Mouse (Mus musculus) forebrain, embryonic 11.5 days (tissue): ENCODE measurements around the gene Shisa8. TPM values are rescaled to one million over a fixed set of nuclear protein-coding genes. Genes with fewer than 3 reads are reported as not detected.

Experiments used
- ATAC-seq: fragments of 200-750 bp; cut with Nextera tagmentation; replicated peaks from 2 replicates; pipeline ENCODE4 v1.8.0; 2017; ENCODE audit warnings: moderate TSS enrichment; ENCODE audit not compliant: low FRiP score
- DNase-seq: peaks from one replicate; pipeline ENCODE4 v3.0.0-alpha.2; 2017; ENCODE audit warnings: low spot score
- H3K27ac ChIP-seq: fragments of 300-500 bp; sonication (generic); 2 replicates; pipeline ENCODE4 v1.5.1; 2014; ENCODE audit warnings: low read depth, low read length
- H3K27me3 ChIP-seq: fragments of 300-500 bp; sonication (generic); 2 replicates; pipeline ENCODE4 v1.6.1; 2014; ENCODE audit warnings: mild to moderate bottlenecking, low read length, mixed read lengths; ENCODE audit not compliant: control insufficient read depth, insufficient read depth
- H3K36me3 ChIP-seq: fragments of 300-500 bp; sonication (generic); 2 replicates; pipeline ENCODE4 v1.6.1; 2014; ENCODE audit warnings: mild to moderate bottlenecking, low read length, moderate library complexity, mixed read lengths; ENCODE audit not compliant: control insufficient read depth, insufficient read depth
- H3K4me1 ChIP-seq: fragments of 300-500 bp; sonication (generic); replicated peaks from 2 replicates; pipeline ENCODE4 v1.6.1; 2014; ENCODE audit warnings: low read length, mixed read lengths; ENCODE audit not compliant: control insufficient read depth, insufficient read depth
- H3K4me2 ChIP-seq: fragments of 300-500 bp; sonication (generic); 2 replicates; pipeline ENCODE4 v1.6.1; 2014; ENCODE audit warnings: low read depth, mild to moderate bottlenecking, low read length, moderate library complexity, mixed read lengths; ENCODE audit not compliant: severe bottlenecking
- H3K4me3 ChIP-seq: fragments of 300-500 bp; sonication (generic); 2 replicates; pipeline ENCODE4 v1.5.1; 2014; ENCODE audit warnings: low read depth, low read length
- H3K9ac ChIP-seq: fragments of 300-500 bp; sonication (generic); 2 replicates; pipeline ENCODE4 v1.6.1; 2014; ENCODE audit warnings: low read length
- H3K9me3 ChIP-seq: fragments of 300-500 bp; sonication (generic); 2 replicates; pipeline ENCODE4 v1.6.1; 2016; ENCODE audit warnings: low read length, mixed read lengths; ENCODE audit not compliant: control insufficient read depth
- WGBS: fragments of 180-500 bp; shearing (Covaris S2); extraction: QIAGEN DNeasy Blood & Tissue Kit; methylation state at CpG from one replicate; pipeline ENCODE4 v1.1.7; 2014; 5-methylcytosine and 5-hydroxymethylcytosine counted together
- polyA plus RNA-seq: library from polyadenylated mRNA; unstranded; fragments of >200 nt; fragmentation: Nextera tagmentation; extraction: Ambion mirVana; gene quantifications from 2 replicates; pipeline ENCODE4 v1.2.1, GENCODE M21; 2014

Gene Shisa8
- polyA plus RNA-seq, 1 experiment from 2014 or later, result 1.2 TPM

DNA sequence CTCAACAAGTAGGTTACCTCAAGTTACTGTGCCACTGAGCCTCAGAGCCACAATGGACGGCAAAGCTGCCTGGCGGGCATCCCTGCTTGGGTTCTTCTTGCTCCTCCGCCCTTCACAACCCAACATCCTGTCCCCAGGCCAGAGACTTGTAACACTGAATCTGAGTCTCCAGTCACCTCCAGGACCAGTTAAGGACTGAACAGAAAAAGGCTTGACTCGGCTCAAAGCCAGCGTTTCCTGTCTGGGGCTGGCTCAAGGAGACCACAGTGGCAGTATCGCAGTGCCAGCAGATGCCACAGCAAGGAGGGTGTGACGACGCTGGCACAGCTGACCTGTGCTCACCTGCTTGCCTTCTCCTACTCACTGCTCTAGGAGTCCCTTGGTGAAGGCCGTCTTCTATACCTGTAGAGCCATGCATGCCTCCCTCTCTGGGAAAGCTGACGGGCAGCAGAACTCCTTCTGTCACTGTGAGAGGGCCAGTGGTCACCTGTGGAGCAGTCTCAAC is 15.3 kb downstream of the Shisa8 start:
- ATAC-seq (no peak), DNase-seq (no peak)
- H3K27ac ChIP-seq, result no peak overlapping the region
- WGBS, result 94% methylated on average over 10 of the region's 10 CpGs
- H3K9ac ChIP-seq, result no peak overlapping the region
- no peak overlapping the region for H3K4me2 ChIP-seq
- H3K27me3 ChIP-seq, result no peaks in the 10 kb centered on the region
- H3K36me3 ChIP-seq, result peaks cover 57% of the 10 kb centered on the region
- no peak overlapping the region for H3K4me3 ChIP-seq
- H3K4me1 ChIP-seq, result no peaks in the 10 kb centered on the region
- no peaks in the 10 kb centered on the region for H3K9me3 ChIP-seq

DNA sequence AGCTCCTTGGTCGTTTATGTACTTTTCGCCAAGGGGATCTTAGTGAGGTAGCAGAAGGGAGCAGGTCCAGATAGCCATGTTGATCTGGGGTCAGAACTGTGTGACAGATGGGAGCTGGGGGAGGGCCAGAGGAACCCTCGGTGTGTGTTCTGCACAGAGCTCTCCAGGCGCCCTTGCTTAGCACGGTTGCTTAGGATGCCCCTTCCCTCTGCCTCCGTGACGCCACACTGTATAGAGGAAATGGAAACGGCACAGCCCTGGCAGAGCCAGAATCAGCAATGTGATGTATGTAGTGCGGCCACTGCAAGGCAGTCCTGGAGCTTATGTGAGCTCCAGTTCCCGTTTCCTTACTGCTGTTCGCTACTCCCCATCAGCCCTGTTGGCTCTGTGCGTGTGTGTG is 16.3 kb downstream of the Shisa8 start:
- no peak overlapping the region for H3K27ac ChIP-seq
- 90% methylated on average over 12 of the region's 12 CpGs for WGBS
- H3K4me1 ChIP-seq, result no peaks in the 10 kb centered on the region
- no peak for DNase-seq
- H3K9me3 ChIP-seq, result no peaks in the 10 kb centered on the region
- H3K27me3 ChIP-seq, result no peaks in the 10 kb centered on the region
- no peak for ATAC-seq
- peaks cover 51% of the 10 kb centered on the region for H3K36me3 ChIP-seq
- H3K4me3 ChIP-seq, result no peak overlapping the region
- no peak overlapping the region for H3K9ac ChIP-seq
- no peak overlapping the region for H3K4me2 ChIP-seq

DNA sequence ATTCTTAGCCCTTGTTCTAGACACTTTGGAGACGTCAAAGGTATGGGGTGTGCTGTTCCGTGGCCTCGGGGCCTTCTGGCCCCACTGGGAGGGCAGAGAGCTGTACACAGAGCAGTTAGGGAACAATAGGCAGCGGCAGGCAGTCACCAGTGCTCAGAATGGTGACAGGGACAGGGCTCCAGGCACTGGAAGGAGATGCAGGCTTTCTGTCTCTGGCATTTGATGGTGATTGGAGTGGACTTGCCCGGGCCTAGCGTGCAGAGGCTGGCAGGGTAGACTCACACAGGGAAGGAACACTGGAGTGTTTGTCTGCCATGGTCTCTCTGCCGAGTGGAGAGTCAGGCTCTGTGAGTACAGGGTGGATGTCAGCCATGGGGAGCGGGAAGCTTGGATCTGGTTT is 20.0 kb downstream of the Shisa8 start:
- H3K9ac ChIP-seq, result no peak overlapping the region
- H3K36me3 ChIP-seq, result peaks cover 38% of the 10 kb centered on the region
- H3K4me3 ChIP-seq, result no peak overlapping the region
- H3K27me3 ChIP-seq, result no peaks in the 10 kb centered on the region
- WGBS, result 85% methylated on average over 8 of the region's 8 CpGs
- no peak overlapping the region for H3K27ac ChIP-seq
- ATAC-seq, result no peak
- H3K9me3 ChIP-seq, result no peaks in the 10 kb centered on the region
- H3K4me1 ChIP-seq, result no peaks in the 10 kb centered on the region
- no peak overlapping the region for H3K4me2 ChIP-seq
- DNase-seq, result no peak

DNA sequence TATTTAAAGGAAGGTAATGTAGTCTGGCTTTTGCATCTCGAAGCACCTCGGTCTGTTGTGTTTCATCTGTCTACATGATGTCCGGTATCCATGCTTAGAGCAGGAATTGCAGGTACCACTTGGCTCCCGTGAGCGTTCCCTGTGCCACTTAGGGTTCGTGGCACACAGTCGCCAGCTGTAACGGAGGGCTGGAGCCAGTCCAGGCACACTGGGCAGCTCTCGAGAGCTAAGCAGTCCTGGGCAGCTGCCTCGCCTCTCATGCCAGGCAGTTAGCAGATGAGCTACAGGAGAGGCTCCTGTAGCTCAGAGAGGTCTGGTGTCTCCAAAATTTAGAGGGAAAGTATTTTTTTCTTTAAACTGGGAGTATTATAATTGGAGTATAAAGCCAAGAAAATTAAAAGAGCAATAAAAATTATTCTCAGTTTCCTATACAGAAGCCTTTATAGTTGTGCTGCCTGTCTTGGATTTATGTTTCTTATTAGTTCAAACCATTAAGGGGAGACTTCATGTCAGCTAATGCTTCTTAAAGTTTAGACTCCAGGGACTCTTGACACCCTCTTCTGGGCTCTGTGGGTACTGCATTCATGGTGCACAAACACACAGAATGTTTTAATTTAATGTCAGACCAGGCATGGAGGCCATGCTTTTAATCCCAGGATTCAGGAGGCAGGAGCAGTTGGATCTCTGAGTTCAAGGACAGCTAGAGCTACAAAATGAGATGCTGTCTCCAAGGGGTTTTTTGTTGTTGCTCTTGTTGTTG is 24.0 kb downstream of the Shisa8 start:
- H3K4me3 ChIP-seq, result no peak overlapping the region
- no peak overlapping the region for H3K27ac ChIP-seq
- 95% methylated on average over 10 of the region's 10 CpGs for WGBS
- H3K9me3 ChIP-seq, result no peaks in the 10 kb centered on the region
- no peaks in the 10 kb centered on the region for H3K4me1 ChIP-seq
- H3K4me2 ChIP-seq, result no peak overlapping the region
- H3K9ac ChIP-seq, result no peak overlapping the region
- ATAC-seq, result no peak
- peaks cover 37% of the 10 kb centered on the region for H3K36me3 ChIP-seq
- no peaks in the 10 kb centered on the region for H3K27me3 ChIP-seq
- DNase-seq, result no peak

DNA sequence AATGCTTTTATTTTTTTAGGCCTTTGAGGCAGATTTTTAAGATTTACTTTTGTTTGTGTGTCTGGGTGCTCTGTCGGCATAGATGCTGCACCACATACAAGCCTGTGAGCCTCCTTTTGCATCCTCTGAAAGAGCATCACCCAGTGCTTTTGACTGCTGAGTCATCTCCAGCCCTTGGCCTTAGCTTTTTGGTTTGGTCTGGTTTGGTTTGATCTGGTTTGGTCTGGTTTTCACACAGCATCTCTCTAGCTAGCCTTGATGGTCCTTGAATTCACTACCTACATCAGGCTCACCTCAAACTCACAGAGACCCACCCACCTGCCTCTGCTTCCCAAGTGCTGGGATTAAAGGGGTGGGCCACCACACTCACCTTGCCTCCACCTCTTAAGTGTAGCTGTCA is 24.7 kb downstream of the Shisa8 start:
- Histone ChIP-seq H3K9ac (no peak overlapping the region), H3K4me3 (no peak overlapping the region), H3K4me2 (no peak overlapping the region), H3K27me3 (no peaks in the 10 kb centered on the region), H3K9me3 (no peaks in the 10 kb centered on the region), H3K4me1 (no peaks in the 10 kb centered on the region), H3K36me3 (peaks cover 39% of the 10 kb centered on the region), H3K27ac (no peak overlapping the region)
- DNase-seq (no peak), ATAC-seq (no peak)
- WGBS, result 87% methylated on average over 1 of the region's 1 CpGs

DNA sequence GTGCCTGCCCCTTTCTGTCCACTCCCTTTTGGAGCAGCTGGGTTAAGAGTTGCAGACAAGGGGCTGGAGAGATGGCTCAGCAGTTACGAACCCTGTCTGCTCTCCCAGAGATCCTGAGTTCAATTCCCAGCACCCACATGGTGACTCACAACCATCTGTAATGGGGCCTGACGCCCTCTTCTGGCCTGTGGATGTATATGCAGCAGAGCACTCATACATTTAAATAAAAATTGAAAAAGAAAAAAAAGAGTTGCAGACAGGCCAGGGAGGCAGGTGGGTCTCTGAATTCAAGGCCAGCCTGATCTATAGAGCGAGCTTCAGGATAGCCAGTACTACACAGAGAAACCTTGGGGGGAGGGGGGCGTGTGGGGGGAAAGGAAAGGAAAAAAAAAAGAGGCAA is 25.2 kb downstream of the Shisa8 start:
- Histone ChIP-seq H3K9me3 (no peaks in the 10 kb centered on the region; the same call in 1 of the 2 replicates), H3K36me3 (peaks cover 42% of the 10 kb centered on the region), H3K27me3 (no peaks in the 10 kb centered on the region), H3K4me3 (no peak overlapping the region), H3K27ac (no peak overlapping the region), H3K4me1 (no peaks in the 10 kb centered on the region), H3K4me2 (no peak overlapping the region), H3K9ac (no peak overlapping the region)
- ATAC-seq (no peak), DNase-seq (no peak)
- 91% methylated on average over 4 of the region's 4 CpGs for WGBS

DNA sequence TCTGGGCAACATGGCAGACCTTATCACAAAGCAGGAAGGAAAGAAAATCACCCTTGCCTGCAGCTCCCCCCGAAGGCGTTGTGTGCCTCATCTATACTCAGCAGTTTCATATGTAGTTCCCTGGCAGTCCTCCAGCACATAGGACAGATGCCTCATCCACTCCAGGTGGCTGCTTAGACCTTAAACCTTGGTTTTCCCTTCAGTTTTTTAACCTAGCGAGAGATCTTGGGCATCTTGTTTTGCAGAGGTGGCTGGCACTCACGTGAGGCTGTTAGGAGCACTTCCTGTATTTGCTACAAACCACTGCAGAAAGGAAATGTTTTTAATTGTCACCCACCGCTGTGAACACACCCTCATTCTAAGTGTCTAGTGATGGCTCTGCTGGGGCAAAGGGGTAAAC is 25.7 kb downstream of the Shisa8 start:
- no peak overlapping the region for H3K9ac ChIP-seq
- H3K4me1 ChIP-seq, result no peaks in the 10 kb centered on the region
- WGBS, result 96% methylated on average over 5 of the region's 5 CpGs
- no peak for ATAC-seq
- H3K4me2 ChIP-seq, result no peak overlapping the region
- peaks cover 4% of the 10 kb centered on the region; the same call in 1 of the 2 replicates for H3K9me3 ChIP-seq
- H3K27me3 ChIP-seq, result no peaks in the 10 kb centered on the region
- no peak overlapping the region for H3K4me3 ChIP-seq
- peaks cover 46% of the 10 kb centered on the region for H3K36me3 ChIP-seq
- H3K27ac ChIP-seq, result no peak overlapping the region
- no peak for DNase-seq

DNA sequence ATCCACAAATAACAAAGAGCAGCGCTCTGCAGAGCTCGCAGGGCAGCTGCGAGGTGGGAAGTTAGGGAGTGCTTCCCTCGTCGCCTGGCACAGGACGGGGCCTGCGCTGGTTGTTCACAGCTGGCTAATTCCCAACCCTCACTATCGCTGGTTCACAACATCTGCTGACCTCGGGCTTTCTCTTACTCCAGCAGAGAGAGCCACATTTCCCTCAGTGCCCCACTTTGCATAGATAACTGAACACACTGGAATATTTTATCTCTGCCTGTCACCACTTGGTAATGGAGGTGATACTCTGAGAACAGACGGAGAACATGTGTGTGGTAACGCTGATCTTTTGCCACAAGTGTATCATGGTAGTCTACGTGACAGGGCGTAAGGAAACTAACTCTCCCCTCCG is 26.5 kb downstream of the Shisa8 start:
- DNase-seq, result no peak
- peaks cover 8% of the 10 kb centered on the region; the same call in 1 of the 2 replicates for H3K9me3 ChIP-seq
- H3K27me3 ChIP-seq, result no peaks in the 10 kb centered on the region
- ATAC-seq, result no peak
- no peaks in the 10 kb centered on the region for H3K4me1 ChIP-seq
- 89% methylated on average over 14 of the region's 14 CpGs for WGBS
- no peak overlapping the region for H3K4me2 ChIP-seq
- no peak overlapping the region for H3K4me3 ChIP-seq
- H3K27ac ChIP-seq, result no peak overlapping the region
- H3K36me3 ChIP-seq, result peaks cover 54% of the 10 kb centered on the region
- no peak overlapping the region for H3K9ac ChIP-seq
